Mouse (Mus musculus): ENCODE results near the gene Mrpl45.

DNA sequence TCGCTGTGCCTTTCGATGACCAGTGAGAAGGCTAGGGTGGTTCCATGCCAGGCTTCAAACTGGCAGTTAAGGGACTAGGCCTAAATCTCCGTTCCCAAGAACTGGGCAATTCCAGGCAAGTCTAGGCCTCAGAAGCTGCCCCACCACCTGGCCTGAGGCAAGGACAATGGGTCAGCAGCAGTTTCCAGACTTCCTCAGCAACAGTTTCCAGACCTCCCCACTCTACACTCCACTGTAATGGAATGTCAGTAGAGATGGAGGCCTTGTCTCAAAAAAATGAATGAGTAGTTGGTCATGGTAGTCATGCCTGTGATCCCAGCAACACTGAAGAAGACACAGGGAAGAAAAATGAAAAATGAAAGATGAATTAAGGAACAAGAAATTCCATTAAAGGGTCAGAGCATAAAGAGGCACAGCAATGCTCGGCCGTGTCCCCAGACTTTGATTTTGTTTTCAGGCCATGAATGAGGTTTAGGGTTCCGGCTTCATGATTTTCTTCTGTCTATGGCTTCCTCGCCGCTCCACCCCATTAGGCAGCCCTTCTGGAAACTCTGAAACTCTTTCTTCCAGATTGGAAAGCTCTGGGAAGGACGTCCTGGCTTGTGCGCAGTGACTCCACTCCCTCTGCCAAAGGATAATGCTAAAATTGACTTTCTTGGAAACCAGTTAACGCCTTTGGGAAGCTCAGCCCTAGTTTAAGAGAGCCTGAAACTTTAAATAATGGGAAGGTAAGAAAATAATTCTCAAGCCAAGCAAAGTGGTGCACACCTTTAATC, 8.0 kb upstream of the Mrpl45 start:
- TF ChIP-seq POLR2A (IDR thresholded peaks at IDR 0.05; ENCODE audit: extremely low read depth, insufficient read depth, low read length) (no peak), CTCF (IDR thresholded peaks at IDR 0.05; ENCODE audit: extremely low read depth, insufficient read depth, low read length) (no peak)

Measured in cortical plate, adult 2 months (tissue).